Mouse (Mus musculus) limb, embryonic 11.5 days (tissue): ENCODE results near the gene Itgae. TPM values are rescaled to one million over a fixed set of nuclear protein-coding genes. Genes with fewer than 3 reads are reported as not detected.

Experiments used
- ATAC-seq: fragments of 200-750 bp; cut with Nextera tagmentation; 2 replicates; pipeline ENCODE4 v1.8.0; 2017; ENCODE audit warnings: low read depth; ENCODE audit not compliant: insufficient number of reproducible peaks, low FRiP score, low TSS enrichment
- DNase-seq: peaks from one replicate; pipeline ENCODE4 v3.0.0-alpha.2; 2015; ENCODE audit warnings: low spot score
- H3K27ac ChIP-seq: fragments of 300-500 bp; sonication (generic); replicated peaks from 2 replicates; pipeline ENCODE4 v1.5.1; 2014; ENCODE audit warnings: low read depth, mild to moderate bottlenecking, low read length
- H3K27me3 ChIP-seq: fragments of 300-500 bp; sonication (generic); 2 replicates; pipeline ENCODE4 v1.6.1; 2014; ENCODE audit warnings: mild to moderate bottlenecking, low read length, mixed read lengths; ENCODE audit not compliant: control insufficient read depth, insufficient read depth
- H3K36me3 ChIP-seq: fragments of 300-500 bp; sonication (generic); 2 replicates; pipeline ENCODE4 v1.6.1; 2014; ENCODE audit warnings: mild to moderate bottlenecking, low read length, moderate library complexity, mixed read lengths; ENCODE audit not compliant: control insufficient read depth, insufficient read depth
- H3K4me1 ChIP-seq: fragments of 300-500 bp; sonication (generic); 2 replicates; pipeline ENCODE4 v1.6.1; 2014; ENCODE audit warnings: low read length, mixed read lengths; ENCODE audit not compliant: control insufficient read depth, insufficient read depth
- H3K4me2 ChIP-seq: fragments of 300-500 bp; sonication (generic); 2 replicates; pipeline ENCODE4 v1.6.1; 2014; ENCODE audit warnings: low read depth, mild to moderate bottlenecking, moderate library complexity; ENCODE audit not compliant: severe bottlenecking
- H3K4me3 ChIP-seq: fragments of 300-500 bp; sonication (generic); 2 replicates; pipeline ENCODE4 v1.5.1; 2014; ENCODE audit warnings: low read depth, low read length
- H3K9ac ChIP-seq: fragments of 300-500 bp; sonication (generic); 2 replicates; pipeline ENCODE4 v1.6.1; 2014; ENCODE audit warnings: mild to moderate bottlenecking, low read length
- H3K9me3 ChIP-seq: fragments of 300-500 bp; sonication (generic); 2 replicates; pipeline ENCODE4 v1.6.1; 2016; ENCODE audit warnings: low read length; ENCODE audit not compliant: control insufficient read depth
- WGBS: fragments of 180-500 bp; shearing (Covaris S2); extraction: QIAGEN DNeasy Blood & Tissue Kit; methylation state at CpG from one replicate; pipeline ENCODE4 v1.1.7; 2014; 5-methylcytosine and 5-hydroxymethylcytosine counted together
- polyA plus RNA-seq: library from polyadenylated mRNA; unstranded; fragments of >200 nt; fragmentation: Nextera tagmentation; extraction: Ambion mirVana; gene quantifications from 2 replicates; pipeline ENCODE4 v1.2.1, GENCODE M21; 2014

Itgae gene
- polyA plus RNA-seq, 1 experiment from 2014 or later: 0.51 TPM

DNA sequence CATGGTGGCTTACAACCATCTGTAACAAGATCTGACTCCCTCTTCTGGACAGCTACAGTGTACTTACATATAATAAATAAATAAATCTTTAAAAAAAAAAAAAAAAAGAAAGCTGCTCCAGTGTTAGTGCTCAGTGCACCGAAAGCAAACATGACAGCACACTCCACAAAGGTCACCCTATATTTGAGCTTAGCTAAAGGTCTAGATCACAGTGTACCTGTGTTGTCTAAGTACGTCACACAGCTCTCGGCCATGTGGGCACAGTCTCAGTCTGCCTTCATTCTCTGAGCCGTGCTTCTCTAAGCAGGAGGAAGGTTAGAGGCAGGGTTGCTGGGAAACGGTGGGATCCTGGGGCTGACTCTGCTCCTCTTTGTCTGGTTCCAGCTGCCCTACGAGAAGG, 36.1 kb downstream of the Itgae start:
- Histone ChIP-seq H3K4me2 (no peak overlapping the region), H3K27me3 (no peaks in the 10 kb centered on the region), H3K36me3 (peaks cover 3% of the 10 kb centered on the region; the same call in 1 of the 2 replicates), H3K9me3 (no peaks in the 10 kb centered on the region), H3K4me3 (no peak overlapping the region), H3K27ac (no peak overlapping the region), H3K9ac (no peak overlapping the region), H3K4me1 (no peaks in the 10 kb centered on the region)
- ATAC-seq: no peak
- no peak for DNase-seq
- 97% methylated on average over 6 of the region's 6 CpGs for WGBS

DNA sequence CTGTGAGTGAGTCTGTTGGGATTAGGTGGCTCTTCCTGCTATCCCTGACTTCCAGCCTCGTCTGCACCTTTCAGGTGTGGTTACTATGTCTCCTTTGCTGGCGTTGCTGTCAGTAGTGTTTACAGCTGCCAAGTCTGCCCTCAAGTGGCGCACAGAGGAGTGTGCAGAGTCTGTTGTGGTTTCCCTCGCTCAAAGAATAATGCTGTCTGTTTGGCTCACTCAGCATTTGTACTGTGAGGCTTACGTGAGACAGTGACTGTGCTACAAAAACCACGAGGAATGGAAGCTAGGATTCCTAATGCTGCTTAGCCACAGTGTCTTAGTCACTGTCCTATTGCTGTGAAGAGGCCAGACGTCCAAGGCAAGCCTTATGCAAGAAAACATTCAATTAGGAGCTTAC, 40.6 kb downstream of the Itgae start:
- Histone ChIP-seq H3K36me3 (peaks cover 16% of the 10 kb centered on the region), H3K4me1 (0 out of 2 replicates have a peak, but pooled peaks cover 3% of the 10 kb centered on the region), H3K4me3 (no peak overlapping the region), H3K9ac (no peak overlapping the region), H3K9me3 (no peaks in the 10 kb centered on the region), H3K4me2 (no peak overlapping the region), H3K27ac (no peak overlapping the region), H3K27me3 (no peaks in the 10 kb centered on the region)
- WGBS: 84% methylated on average over 7 of the region's 7 CpGs
- DNase-seq (no peak), ATAC-seq (no peak)

DNA sequence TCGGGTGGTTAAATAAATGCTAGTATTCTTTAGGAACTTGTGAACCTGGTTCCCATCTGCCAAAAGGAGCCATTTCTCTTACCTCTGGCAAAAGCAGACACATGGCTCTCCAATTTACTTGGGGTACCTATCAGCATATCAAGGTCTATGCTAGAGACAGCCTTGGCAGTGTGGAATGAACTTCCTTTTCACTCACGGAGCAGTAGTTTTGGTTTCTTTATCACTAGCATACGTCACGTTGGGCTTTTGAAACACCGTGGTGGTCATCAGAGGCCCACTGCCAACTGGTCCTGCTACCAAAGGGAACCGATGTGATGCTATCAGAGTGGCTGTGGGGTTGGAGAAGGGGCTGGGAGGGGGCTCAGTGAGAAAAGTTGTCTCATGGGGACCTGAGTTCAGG, 42.6 kb downstream of the Itgae start:
- H3K4me3 ChIP-seq: no peak overlapping the region
- H3K27ac ChIP-seq: no peak overlapping the region
- peaks cover 9% of the 10 kb centered on the region for H3K4me1 ChIP-seq
- no peak overlapping the region for H3K9ac ChIP-seq
- H3K27me3 ChIP-seq: no peaks in the 10 kb centered on the region
- ATAC-seq (no peak), DNase-seq (no peak)
- WGBS: 96% methylated on average over 6 of the region's 6 CpGs
- peaks cover 16% of the 10 kb centered on the region for H3K36me3 ChIP-seq
- no peaks in the 10 kb centered on the region for H3K9me3 ChIP-seq
- no peak overlapping the region for H3K4me2 ChIP-seq

DNA sequence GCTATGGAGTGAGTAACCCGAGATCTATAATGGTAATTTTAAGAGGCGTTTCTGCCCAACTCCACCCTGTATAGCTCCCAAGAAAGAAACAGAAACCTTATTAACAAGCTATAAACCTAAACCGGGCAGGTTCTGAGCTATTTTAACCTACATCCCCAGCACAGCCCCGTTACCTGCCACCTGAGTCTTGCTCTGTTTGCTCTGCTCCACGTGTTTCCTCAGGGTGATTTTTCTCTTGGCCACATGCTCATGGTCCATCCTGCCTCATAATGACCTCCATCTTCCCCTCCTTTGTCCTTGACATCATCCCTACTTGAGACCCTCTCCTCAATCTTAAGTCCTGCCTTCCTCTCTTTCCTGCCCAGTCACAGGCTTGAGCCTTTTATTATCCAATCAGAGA, 43.8 kb downstream of the Itgae start:
- 79% methylated on average over 5 of the region's 5 CpGs for WGBS

DNA sequence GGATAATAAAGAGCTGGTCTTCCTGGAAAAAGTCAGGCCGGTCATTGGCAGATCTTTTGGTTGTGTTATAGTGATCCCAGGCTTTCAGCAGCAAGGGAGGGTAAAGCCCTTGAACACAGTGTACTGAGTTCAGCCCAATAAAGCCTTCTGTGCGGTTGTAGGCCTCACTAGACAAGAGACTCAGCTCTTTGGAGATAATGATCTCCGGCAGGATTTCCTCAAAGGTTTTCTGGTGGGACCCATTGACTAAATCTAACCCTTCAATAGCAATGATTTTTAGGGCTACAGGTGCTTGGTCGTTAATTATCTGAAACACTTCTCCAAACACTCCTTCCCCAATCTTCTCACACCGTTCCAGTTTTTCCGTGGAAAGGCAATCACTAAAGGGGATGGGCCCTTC, 46.2 kb downstream of the Itgae start:
- DNase-seq (no peak), ATAC-seq (no peak)
- H3K27ac ChIP-seq: no peak overlapping the region
- no peaks in the 10 kb centered on the region for H3K27me3 ChIP-seq
- peak overlapping the region; percentile 92; the same call in 1 of the 2 replicates for H3K4me3 ChIP-seq
- no peaks in the 10 kb centered on the region for H3K9me3 ChIP-seq
- H3K4me2 ChIP-seq: peak overlapping the region; percentile 70; the same call in 1 of the 2 replicates
- WGBS: 81% methylated on average over 6 of the region's 6 CpGs
- peaks cover 13% of the 10 kb centered on the region for H3K36me3 ChIP-seq
- H3K9ac ChIP-seq: no peak overlapping the region; the same call in 1 of the 2 replicates
- H3K4me1 ChIP-seq: peaks cover 9% of the 10 kb centered on the region

More for the DNA sequence above, 43.8 kb downstream of the Itgae start:
- H3K4me1 ChIP-seq: peaks cover 9% of the 10 kb centered on the region
- H3K9me3 ChIP-seq: no peaks in the 10 kb centered on the region
- no peak for DNase-seq
- ATAC-seq: no peak
- no peaks in the 10 kb centered on the region for H3K27me3 ChIP-seq
- peaks cover 16% of the 10 kb centered on the region for H3K36me3 ChIP-seq
- no peak overlapping the region for H3K4me3 ChIP-seq
- 0 out of 2 replicates have a peak overlapping the region, but pooled peaks have one; percentile 17 for H3K9ac ChIP-seq
- H3K4me2 ChIP-seq: no peak overlapping the region
- no peak overlapping the region for H3K27ac ChIP-seq

DNA sequence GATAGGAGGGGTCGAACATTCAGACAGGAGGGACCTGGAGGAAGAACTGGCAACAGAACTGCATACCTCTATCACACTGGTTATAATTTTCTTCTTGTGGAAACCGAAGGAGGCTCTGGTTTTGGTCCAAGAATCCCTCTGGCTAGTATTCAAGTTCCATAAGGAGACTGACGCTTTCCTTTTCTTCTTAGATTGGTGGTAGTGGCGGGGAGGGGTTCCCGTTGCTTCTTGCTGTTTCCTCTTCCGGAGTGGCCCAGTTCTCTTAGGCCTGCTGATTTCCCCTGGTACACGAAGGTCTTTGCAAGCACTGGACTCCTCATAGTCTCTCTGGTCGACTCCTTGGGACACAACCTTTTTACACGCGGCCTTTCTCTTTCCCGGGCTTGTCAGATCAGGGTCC, 46.7 kb downstream of the Itgae start:
- Histone ChIP-seq H3K9me3 (no peaks in the 10 kb centered on the region), H3K27ac (no peak overlapping the region), H3K4me3 (peak overlapping the region; percentile 92), H3K9ac (peak overlapping the region; percentile 82), H3K4me1 (peaks cover 9% of the 10 kb centered on the region), H3K36me3 (peaks cover 13% of the 10 kb centered on the region), H3K27me3 (no peaks in the 10 kb centered on the region), H3K4me2 (peak overlapping the region; percentile 70)
- DNase-seq: no peak
- no peak for ATAC-seq
- 48% methylated on average over 11 of the region's 11 CpGs for WGBS

DNA sequence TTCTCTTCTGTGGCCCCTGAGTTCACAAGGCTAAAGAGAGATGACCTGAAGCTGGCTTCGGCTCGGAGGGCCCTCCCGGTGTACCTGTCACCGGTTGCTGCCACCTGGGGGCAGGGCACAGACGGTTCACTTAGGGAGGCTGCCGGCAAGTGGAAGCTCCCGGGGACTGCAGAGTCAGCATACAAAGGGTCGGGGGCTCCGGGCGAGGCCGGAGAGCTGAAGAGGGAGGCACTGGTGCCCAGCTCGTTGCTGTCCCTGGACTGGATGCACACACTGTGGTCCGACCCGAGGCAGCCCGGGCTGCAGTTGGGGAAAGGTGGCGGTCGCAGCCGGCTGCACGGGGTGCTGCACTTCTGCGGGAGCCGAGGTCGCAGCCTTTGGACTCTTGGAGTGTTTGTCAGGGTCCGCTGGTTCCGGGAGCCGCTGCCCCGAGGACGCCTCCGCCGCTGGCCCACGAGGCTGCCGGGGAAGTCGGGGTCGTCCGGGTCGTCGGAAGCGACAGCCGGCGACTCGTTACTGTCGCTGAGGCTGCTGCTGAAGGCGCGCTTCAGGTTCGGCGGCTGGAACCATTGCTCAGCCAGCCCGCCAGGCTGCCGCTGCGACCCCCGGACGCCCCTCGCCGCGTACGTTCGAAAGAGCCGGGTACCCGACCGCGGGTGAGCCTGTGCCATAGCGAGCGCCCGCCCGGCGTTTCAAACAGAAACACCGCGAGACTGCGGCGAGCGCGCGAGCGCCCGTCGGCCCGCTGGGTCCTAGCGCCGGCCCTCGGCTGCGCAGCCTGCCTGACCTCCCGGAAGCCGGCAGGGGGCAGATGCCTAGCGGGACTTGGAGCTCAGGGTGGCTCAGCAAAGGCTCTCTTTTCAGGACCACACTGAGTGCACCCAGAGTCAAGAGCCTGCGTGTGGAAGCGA, 47.5 kb downstream of the Itgae start, which contains the start of gene Haspin:
TSS of gene Haspin (minus strand) at position 704 of the 911 bp plus-strand sequence.
- Histone ChIP-seq H3K27ac (no peak within 1 kb of the TSS), H3K4me1 (peaks cover 9% of the 10 kb centered on the region), H3K4me3 (peak within 1 kb of the TSS; percentile 92), H3K9me3 (no peaks in the 10 kb centered on the region), H3K4me2 (peak within 1 kb of the TSS; percentile 70), H3K9ac (peak within 1 kb of the TSS; percentile 82), H3K36me3 (peaks cover 10% of the 10 kb centered on the region), H3K27me3 (no peaks in the 10 kb centered on the region)
- under 1% methylated on average over 82 of the region's 84 CpGs for WGBS
- peak; percentile 96 for DNase-seq
- ATAC-seq: peak; percentile 92

DNA sequence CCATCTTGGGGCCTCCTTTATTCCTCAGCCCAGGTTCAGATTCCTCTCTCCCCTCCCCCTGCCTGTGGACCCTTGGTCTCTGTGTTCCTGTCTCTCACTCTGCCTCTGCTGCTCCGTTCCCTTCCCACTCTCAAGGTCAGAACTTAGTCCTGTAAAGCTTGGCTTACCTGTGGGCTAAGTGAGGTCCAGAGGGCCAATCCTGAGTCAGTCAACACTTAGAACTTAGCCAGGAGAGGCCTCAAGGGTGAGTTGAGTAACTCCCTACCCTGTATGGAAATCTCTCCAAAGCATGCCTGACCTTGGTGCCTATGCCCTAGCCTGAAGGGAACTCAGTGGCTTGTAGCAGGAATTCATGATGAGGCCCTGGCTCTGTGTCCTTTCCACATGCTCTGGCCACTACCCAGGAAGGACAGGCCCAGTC, 53.9 kb downstream of the Itgae start:
- 86% methylated on average over 1 of the region's 1 CpGs for WGBS
- no peak overlapping the region for H3K4me3 ChIP-seq
- H3K4me1 ChIP-seq: no peaks in the 10 kb centered on the region
- H3K27me3 ChIP-seq: no peaks in the 10 kb centered on the region
- H3K27ac ChIP-seq: no peak overlapping the region
- ATAC-seq (no peak), DNase-seq (no peak)
- H3K9me3 ChIP-seq: no peaks in the 10 kb centered on the region
- H3K9ac ChIP-seq: no peak overlapping the region
- H3K36me3 ChIP-seq: no peaks in the 10 kb centered on the region
- no peak overlapping the region for H3K4me2 ChIP-seq
